Mouse (Mus musculus) kidney, postnatal 36 days (tissue): ENCODE results near the gene Pi16.
A peak's percentile ranks its signal among the peaks of the same experiment; 100 is the strongest.
"Not testable (repeated sequence)": the region's sequence is repeated elsewhere in the genome, so short reads cannot be mapped to it uniquely, and the experiment has no call there.

Experiments
- DNase-seq, 2 experiments: peaks; one replicate each; pipeline ENCODE4 v3.0.0; 2021 to 2022; ENCODE audit warnings: mixed read lengths in 2 of 2

The Pi16 gene

DNA sequence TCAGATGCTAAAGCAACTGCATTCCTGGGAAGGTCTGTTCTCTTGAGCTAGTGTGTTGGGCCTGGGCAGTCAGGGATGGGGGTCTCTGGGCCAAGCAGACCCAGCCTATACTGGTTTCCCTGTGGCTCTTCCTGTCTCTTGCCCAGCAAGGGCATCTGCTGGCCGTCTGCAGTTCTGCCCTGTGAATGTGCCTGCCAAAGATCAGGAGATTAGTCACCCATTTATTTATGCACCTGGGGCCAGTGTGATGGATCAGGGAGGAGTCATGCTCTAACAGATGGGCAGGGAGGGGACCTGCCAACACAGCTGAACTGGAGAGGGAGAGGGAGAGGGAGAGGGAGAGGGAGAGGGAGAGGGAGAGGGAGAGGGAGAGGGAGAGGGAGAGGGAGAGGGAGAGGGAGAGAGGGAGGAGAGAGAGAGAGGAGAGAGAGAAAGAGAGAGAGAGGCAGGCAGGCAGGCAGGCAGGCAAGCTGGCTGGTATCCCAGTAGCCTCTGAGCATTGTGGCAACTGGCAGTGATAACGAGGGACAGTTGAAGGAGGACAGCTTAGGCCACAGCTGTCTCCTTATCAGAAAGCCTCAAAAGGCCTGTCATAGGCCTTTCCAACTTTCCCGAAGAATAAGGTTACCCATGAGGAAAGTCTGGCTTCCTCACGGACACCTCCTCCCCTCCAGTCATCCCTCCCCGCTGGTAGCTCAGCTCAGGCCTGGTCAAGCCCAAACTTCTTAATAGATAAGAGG, 13.4 kb downstream of the Pi16 start:
- DNase-seq = peak; percentile 39 to 70

DNA sequence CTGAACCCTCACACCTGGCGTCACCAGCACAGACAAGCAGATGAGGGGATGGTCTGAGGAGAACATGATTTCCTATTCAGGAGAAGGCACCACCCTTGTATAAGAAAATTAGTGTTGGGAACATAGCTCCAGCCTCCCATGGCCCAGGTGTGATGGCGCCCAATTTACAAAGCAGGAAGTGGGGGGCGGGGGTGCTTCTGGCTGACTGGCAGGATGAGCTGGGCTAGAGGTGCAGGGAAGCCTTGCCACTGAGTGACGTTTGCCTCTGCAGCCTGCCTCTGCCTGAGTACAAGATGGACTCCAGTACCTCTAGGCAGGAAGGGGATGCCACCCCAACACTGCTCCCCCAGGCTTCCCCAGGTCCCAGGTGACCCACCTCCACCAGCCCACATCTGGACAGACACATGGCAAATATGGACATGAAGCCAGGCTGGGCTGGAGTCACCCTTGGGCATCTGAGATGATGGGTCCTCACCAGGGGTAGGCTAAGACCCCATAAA, 14.8 kb downstream of the Pi16 start:
- no peak for DNase-seq

DNA sequence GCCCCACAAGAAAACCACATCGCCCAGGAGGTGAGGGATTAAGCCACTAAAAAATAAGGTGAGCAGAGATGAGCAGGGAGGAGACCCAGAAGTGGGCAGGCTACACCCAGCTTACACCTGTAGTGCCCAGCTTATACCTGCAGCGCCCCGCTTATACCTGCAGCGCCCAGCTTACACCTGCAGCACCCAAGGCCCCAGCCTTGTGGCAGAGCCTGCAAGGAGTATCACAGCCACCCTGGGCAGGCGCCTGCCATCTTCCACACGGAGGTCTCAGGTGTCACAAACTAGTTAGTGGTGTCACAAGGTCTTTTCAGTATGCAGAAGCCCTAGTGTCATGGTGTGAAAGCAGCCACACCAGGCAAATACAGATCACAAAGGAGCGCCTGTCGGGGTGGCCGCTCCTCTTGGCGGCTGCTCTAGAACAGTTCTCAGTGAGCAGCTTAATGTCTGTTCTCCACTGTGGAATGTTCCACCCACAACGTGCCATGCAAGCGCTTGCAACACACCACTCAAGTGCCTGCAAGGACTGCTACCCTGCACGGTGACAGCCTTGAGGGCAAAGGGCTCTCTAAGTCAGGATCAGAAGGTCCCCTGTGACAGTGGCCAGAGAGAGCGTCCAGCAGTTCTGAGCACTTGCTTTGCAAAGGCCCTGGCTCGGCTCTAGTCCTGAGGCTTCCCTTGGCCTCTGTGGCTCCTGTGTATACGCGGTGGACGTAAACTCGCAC, 18.9 kb downstream of the Pi16 start:
- DNase-seq = no peak

DNA sequence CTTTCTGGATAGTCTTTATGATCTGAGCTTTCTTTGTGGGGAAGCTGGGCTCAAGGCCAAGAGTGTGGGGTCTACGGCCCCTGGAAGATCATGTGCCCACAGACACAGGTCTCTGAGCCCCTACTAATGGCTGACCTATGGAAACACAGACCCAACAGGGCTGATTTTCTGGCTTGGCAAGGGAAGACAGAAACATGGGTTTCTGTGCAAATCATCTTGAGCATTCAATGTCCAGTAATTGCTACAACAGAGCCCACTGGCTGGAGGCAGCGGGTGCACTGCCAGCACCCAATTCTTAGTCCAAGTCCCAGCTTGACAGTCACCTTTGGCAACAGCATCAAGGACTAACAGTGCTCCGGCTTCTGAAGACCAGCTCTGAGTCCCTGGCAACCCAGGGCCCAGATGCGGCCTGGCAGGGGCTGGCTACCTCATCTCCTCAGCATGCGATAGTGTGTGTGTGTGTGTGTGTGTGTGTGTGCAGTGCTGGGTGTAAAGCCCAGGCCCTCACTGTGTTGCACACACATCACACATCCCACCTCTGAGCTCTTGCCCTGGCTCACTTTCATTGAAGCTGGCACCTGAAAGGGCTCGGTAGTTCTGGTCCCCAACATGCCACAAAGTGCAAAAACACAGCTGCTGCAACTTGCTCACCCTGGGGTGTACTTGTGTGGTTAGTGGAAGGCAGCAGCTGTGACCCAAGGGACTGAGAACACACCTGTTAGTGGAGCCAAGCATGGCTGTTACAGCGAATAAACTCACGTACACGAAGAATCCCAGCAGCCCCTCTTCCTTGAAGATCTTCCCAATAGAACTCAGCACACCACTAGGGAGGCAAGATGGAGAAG, 20.7 kb downstream of the Pi16 start:
- no peak for DNase-seq

DNA sequence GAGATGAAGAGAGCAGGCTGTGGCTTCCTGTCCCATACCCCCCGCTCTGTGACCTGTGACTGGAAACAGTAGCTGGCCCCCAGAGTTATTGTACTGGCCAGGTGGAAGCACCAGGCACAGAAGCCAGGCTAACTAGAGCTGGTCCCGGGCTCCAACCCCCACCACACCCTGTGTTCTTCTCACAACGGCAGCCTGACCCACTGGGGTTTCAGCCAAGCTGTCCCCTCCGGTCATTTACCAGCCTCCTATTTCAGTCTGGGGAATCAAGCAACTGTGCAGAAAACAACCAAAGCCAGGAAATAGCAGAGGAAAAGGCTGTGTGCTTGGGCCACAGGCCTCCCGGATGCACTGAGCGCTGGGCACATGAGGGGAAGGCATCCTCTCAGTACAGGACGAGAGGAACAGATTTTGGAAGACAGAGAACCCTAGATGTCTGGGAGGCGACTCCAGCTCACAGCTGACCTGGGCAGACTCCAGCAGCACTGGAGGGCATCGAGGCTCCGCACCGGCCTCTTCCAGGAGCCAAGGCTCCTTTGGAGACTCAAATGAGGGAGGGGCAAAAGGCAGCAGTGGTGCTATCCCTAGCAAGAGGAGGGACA, 21.8 kb downstream of the Pi16 start:
- peak; percentile 69 for DNase-seq

DNA sequence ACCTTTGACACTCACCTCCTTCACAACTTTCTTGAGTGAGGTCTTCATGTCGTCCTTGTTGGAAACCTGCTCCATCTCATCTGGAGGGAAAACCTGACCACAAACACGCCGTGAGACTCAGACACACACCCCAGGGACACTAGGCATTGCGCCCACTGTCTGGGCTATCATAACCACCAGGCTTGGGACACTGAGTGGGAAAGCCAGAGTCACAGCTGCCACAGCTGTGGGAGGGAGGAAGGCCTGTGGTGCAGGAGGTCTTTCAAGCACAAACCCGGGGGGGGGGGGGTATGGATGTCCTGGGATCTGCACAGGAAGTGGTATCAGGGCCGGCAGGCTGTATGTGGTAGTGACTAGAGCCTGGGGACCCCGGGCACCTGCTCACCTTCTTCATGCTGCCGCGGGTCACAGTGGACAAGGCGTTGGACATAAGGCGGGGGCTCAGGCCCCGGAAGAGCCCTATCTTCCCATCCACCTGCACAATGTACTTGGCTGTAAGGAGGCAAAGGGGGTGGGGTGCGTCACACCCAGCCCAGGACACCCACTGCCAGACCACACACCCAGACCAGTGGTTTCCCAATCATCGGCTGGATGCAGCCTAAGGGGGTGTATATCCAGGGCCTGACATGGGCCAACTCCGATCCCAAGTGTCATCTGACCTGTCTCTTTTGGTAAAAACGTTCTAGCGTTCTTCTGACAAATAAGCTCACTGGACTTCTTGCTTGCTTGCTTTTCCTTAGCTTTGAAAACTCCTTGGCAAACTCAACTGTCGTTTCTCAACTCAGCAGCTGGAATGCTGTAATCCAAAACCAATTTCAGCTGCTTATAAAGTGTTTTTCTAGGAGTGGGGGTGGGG, 23.2 kb downstream of the Pi16 start:
- no peak for DNase-seq

DNA sequence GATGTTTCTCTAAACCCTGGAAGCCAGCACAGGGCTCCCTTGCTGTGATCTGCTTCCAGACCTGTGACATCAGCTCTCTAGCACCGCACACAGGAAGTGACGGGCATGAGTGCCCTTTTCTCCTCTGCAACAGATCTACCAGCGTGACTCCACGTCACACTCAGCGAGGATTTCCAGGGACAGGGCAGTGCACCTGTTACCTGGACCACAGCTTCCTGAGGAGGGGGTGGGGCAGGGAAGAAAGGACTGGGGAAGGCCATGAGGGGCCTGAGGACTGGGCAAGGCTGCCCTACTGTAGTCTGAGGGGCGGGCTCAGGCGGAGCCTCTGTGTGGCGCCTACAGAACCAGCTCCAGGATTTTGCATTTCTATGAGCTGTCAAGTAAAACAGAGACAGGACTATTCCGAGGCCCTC, 24.1 kb downstream of the Pi16 start:
- DNase-seq = peak; percentile 64 to 65

DNA sequence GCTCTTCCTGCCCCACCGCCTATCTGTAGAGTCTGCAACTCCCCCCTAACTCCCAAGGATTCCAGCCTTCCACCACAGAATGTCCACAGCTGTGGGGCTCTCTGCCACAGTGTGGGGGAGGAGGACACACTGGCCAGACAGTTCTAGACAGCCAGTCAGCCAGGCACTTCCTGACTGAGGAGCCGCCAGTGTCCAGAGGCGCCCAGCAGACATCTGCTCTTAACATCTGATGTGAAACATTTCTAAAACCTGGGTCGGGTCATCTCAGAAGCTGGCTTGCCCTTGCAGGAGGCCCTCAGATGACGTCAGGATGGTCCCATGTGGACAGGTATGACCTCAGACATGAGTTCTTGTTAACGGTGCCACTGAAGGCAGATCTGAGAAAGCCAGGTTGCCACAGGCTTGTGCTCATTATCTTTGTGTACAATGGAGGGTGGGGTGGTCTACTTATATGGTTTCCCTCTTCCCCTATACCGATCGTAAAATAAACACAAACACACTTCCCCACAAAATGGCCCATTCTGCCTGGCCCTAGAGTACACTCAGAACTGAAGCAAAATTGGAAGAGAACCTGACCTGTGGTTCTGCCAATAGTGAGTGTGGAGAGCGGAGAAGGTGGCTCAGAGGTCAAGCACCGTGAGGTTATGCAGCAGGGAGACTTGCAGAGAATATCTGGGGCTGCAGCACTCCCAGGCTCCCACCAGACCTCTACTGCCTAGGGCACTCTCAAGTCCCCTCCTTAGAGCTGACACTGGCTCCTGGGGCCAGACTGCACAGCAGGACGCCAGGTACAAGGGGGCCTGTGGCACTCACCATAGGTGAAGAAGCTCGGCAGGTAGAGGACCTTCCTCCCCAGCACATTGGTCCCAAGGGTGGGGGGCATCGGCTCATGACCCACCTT, 24.8 kb downstream of the Pi16 start:
- DNase-seq = peak; percentile 44 to 51

DNA sequence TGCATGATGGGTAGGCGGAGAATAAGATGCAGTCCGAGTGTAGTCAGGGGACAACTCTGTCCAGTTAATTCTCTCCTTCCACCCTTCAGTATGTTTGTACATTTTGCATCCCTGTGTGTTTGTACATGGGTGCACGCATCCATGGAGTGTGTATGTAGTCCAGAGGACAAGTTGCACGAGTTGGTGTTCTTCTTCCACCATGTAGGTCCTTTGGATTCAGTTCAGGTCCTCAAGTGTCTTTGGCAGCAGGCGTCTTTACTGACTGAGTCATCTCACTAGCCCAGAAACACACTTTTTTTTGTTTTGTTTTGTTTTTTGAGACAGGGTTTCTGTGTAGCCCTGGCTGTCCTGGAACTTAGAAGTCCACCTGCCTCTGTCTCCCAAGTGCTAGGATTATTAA, 25.8 kb downstream of the Pi16 start:
- no peak for DNase-seq

DNA sequence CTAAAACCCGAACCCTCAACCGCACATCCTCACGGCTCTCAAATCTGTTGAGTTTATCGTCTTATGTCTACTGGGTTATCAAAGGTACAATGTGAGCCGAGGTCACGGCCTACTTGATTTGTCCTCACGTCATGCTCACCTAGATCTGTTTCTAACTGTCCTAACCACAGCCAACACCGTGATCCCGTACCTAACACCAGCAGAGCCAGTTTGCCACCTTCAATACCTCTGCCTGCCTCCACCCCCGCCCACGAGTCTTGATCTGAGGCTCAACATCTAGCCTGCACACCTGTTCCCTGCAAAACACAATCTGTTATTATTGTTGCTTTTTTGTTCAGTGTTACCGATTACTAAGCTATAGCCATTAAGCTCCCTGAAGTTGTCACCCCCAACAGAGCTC, 27.8 kb downstream of the Pi16 start:
- DNase-seq = no peak

DNA sequence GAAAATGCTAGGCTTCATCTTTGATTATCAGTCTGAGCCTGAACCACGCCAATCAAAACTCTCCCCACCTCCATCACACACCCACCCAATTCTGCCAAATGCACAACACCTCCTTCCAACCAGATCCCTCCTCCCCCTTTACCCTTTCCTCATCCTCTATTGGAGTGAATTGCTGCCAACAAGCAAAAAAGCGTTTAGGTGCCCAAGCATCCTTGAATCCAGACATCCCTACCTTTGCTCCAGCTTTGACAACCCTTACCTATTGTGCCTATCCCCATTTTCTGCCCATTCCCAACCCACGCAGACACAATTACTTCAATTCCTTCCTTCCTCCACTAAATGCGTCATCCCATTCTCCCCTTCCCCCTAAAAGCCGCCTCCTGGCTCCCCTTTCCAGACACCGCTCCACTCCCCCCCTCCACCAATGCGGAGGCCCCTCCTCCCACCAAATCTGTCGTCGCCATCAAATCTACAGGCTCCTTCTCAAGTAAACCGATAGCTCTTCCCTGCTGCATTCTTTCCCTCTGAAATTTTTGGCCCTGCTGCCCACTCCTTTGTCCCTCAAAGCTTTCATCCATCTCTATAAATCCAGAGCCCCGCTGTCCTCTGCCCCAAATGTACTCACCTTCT, 29.1 kb downstream of the Pi16 start:
- peak in 1 of 2 experiments; percentile 43 for DNase-seq

DNA sequence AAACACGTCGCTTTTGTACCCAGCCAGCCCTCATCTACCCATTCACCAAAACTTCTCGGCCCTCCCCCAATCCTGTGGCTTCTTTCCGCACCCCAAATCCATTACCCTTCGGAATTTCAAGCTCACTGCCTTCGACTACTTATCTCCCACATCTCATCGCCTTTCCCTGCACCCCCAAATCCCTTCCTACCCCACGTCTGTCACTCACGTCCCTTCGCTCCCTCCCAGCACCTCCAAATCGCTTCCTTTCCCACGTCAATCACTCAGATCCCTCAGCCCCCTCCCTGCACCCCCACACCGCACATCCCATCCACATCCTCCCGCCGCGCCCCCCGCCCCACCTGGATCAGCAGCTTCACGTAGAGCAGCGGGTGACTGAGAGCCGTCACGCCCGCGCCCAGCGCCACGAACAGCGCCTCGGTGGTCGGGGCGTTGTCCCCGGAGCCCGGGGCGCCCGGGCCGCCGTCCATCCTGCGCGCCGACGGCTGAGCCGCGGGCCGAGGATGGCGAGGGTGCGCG, 29.7 kb downstream of the Pi16 start:
- DNase-seq = peak in 1 of 2 experiments; percentile 46

DNA sequence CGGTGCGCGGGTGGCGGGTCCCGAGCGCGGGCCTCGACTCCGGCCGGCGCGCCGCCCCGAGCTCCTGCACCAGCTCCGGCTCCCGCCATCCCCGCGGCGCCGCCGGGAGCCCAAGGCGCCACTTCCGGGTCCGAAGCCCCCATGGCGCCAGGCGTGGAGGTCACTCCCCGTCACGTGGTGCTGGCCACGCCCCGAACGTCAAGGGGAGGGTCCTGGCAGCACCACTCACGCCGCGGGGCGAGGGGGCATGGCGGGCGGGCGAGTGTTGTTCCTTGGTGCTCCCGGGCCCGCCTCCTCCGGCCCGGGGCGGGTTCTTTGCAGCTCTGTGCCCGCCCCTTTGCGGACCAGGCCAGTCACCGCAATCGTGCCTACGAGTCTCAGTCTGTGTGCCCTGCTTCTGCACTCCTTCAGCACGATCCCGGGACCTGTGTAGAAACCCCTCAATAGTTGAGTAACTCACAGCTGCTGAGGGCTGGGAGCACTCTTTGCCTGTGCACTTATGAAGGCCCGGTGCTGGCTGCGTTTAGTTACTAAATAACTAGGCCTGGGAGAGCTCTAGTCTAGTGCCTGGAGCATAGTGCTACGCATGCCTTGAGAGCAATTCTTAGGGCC, 30.3 kb downstream of the Pi16 start, which contains the start of gene Mtch1:
TSS of gene Mtch1 (minus strand) at position 290 of the 612 bp plus-strand sequence.
- peak; percentile 99 to 100 for DNase-seq

DNA sequence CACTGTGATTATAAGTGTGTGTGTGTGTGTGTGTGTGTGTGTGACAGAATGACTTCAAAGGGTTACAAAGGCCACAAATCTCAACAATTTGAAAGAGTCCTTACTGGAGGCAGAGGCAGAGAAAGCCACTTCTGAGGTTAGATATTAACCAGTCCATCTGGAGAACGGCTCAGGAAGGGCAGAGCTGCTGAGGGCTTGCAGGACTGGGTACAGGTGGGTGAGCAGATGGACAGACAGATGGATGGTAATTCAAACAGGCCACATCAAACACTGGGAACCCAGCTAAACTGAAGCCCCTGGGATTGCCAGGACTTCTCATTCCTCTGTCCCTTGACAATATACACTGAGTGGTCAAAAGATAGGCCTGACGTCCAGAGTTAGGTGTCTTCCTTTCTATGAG, 31.5 kb downstream of the Pi16 start:
- peak; percentile 41 to 52 for DNase-seq

DNA sequence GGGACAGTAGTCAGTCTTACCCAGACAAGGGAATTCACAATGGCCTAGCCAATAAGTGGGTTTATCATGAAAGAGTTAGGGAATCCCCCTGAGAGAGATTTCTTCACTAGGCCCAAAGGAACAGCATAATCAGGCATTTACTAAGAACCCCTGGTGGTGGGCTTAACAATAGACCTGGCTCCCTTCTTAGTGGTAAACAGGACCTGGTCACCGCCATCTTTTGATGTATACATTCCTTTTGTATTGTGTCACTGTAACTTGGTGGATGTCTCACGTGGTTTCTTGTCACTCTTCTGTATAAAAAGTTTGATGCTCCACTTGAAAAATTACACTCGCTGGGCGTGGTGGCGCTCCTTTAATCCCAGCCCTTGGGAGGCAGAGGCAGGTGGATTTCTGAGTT, 33.6 kb downstream of the Pi16 start:
- not testable (repeated sequence) for DNase-seq

DNA sequence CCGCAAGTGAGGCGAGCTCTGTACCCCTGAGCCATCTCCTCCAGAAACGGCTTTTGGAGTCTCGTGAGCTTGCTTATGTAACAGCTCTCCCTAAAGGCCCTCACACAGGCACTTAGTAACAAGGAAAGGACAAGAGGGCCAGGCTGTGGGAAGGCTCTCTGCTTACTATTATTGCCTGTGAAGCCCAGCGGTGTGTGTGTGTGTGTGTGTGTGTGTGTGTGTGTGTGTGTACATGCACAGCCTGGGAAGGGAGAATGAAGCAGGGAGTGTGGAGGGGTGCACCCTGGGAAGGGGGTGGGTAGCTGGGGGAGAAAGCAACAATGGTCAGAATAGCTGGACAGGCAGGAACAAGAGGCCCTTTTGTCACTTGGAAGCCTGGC, 38.0 kb downstream of the Pi16 start:
- DNase-seq = peak; percentile 46 to 61

DNA sequence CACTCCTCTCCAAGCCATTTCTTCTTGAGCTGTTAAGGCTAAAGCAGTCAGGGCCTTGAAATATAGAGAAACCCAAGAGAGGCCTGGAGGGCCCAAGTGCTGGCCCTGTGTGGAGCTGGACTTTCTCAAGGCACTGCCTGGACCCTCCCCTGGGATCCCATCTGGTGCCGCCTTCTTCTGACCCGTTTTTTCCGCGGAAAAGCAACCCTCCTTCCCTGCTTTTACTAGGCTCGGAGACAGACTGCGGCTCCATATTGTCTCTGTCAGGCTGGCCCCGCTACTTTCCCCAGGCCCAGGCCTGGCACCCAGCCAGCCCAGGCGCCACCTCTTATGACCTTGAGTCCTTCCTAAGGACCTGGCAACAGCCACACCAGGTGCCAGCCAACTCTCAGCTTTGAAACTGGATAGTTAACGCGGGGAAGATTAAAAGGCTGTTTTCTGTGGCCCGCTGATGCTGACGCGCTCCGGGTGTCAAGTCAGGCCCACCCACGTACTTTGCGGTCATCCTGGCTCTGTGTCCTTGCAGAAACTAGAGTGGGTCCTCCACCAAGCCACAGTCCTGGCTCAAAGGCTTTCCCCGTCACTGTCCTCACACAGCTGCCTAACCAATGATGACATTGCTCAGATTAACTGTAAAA, 38.5 kb downstream of the Pi16 start:
- DNase-seq = peak; percentile 87 to 91

DNA sequence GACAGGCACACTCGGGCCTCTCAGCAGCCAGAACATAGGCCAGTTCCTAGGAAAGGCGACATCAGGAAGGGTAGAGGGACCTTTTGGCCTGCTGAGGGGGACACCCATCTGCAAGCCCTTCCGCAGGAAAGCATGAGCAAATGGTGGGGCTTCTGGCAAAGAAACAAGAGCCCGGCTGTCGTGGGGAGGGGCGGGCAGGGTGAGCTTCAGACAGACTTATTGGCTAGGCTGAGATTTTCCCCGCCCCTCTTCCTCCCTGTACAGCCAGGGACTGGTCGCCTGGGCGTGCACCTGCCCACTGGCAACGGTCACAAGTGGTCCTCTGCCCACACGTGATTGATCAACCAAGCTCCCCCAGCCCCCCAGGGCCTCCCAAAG, 39.0 kb downstream of the Pi16 start:
- DNase-seq = peak; percentile 85 to 88

DNA sequence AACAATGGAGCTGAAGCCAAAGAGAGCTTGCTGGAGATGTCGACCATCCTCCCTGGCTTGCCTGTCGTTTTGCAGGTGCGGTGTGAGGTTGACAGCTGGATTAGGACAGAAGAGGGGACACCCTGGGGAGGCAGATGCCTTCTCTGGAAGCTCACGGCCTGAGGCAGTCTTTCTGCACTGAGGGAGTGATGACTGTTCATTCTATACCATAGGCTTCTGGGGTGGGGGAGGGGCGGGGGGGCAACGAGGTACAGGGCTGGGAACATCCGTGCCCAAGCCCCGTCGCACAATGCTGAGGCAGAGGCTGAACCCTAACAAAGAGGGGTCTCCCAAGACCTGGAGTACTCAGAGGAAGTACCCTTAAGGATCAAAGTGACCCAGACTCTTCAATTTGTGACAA, 39.4 kb downstream of the Pi16 start:
- DNase-seq = no peak
